Mouse (Mus musculus): ENCODE results near the gene Clec2g.

GRCm38 (mm10) chr6:129027451-129028248, 93.5 kb downstream of the Clec2g start:
- TF ChIP-seq CTCF (IDR thresholded peaks at IDR 0.05): no peak
- TF ChIP-seq EP300 (IDR thresholded peaks at IDR 0.05): no peak

Measured in lung, postnatal 0 days (tissue).